Mouse (Mus musculus) mesoderm, embryonic 11.5 days (tissue): ENCODE results near the gene Slc1a2.

Source experiments
- DNase-seq: peaks from one replicate; pipeline ENCODE4 v3.0.0-alpha.2; 2012; ENCODE audit warnings: low read depth, low spot score

Gene Slc1a2

GRCm38 (mm10) chr2:102658163-102658660, at the start of gene Slc1a2:
Gene Slc1a2 (plus strand): TSS chr2:102658659.
- peak; percentile 46 for DNase-seq

GRCm38 (mm10) chr2:102610485-102610884, 48.0 kb upstream of the Slc1a2 start:
- DNase-seq, result no peak

GRCm38 (mm10) chr2:102616637-102617036, 41.8 kb upstream of the Slc1a2 start:
- no peak for DNase-seq

GRCm38 (mm10) chr2:102620744-102621429, 37.6 kb upstream of the Slc1a2 start:
- DNase-seq, result no peak

- DNase-seq, result no peak
These were observed 36.3 kb upstream of the Slc1a2 start for GRCm38 (mm10) chr2:102622176-102622575.

- no peak for DNase-seq
These were observed 35.5 kb upstream of the Slc1a2 start for GRCm38 (mm10) chr2:102622943-102623342.

GRCm38 (mm10) chr2:102624538-102624937, 33.9 kb upstream of the Slc1a2 start:
- DNase-seq, result no peak

GRCm38 (mm10) chr2:102632361-102632760, 26.1 kb upstream of the Slc1a2 start:
- DNase-seq, result no peak

- no peak for DNase-seq
These were observed 24.4 kb upstream of the Slc1a2 start for GRCm38 (mm10) chr2:102634010-102634409.

GRCm38 (mm10) chr2:102635523-102636060, 22.9 kb upstream of the Slc1a2 start:
- no peak for DNase-seq

- no peak for DNase-seq
These were observed 22.3 kb upstream of the Slc1a2 start for GRCm38 (mm10) chr2:102636116-102636600.

GRCm38 (mm10) chr2:102638140-102638539, 20.3 kb upstream of the Slc1a2 start:
- DNase-seq, result no peak

- no peak for DNase-seq
These were observed 19.8 kb upstream of the Slc1a2 start for GRCm38 (mm10) chr2:102638690-102639089.

- no peak for DNase-seq
These were observed 9.5 kb upstream of the Slc1a2 start for GRCm38 (mm10) chr2:102648845-102649500.

GRCm38 (mm10) chr2:102650322-102650721, 8.1 kb upstream of the Slc1a2 start:
- DNase-seq, result no peak

GRCm38 (mm10) chr2:102655966-102656725, 2.3 kb upstream of the Slc1a2 start:
- peak; percentile 63 for DNase-seq

GRCm38 (mm10) chr2:102657726-102658125, 733 bp upstream of the Slc1a2 start:
- DNase-seq, result peak; percentile 47

- peak; percentile 75 for DNase-seq
These were observed 432 bp downstream of the Slc1a2 start for GRCm38 (mm10) chr2:102658661-102659520.

GRCm38 (mm10) chr2:102659521-102659830, 1.0 kb downstream of the Slc1a2 start:
- DNase-seq, result no peak

GRCm38 (mm10) chr2:102661052-102661451, 2.6 kb downstream of the Slc1a2 start:
- no peak for DNase-seq

- DNase-seq, result no peak
These were observed 4.5 kb downstream of the Slc1a2 start for GRCm38 (mm10) chr2:102662911-102663310.
